Mouse (Mus musculus): ENCODE measurements around the gene Per3. TPM values are rescaled to one million over a fixed set of nuclear protein-coding genes. Genes with fewer than 3 reads are reported as not detected.

Gene Per3
- polyA plus RNA-seq, 1 experiment from 2014 or later, result 5.9 TPM

DNA sequence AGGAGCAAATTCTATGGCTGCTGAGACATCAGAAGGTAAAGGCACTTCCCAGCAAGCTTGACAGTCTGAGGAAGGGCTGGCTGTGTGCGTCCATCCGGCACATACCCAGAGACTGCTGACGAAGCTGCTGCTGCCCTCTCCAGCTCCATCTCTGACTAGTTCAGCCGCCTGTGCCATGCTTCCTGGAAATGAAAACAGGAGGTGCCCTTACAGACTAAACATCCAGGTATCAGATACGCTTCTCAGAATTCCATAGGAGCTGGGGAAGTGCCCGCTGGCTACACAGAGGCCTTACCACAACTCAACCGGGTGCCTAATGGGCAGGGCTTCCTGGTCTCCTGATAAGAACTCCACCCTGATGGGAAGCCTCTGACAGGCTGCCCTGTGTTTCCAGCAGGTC, 85.9 kb downstream of the Per3 start:
- Histone ChIP-seq H3K36me3 (replicated peaks; ENCODE audit: insufficient read depth, low read length) (no peaks in the 10 kb centered on the region), H3K4me1 (ENCODE audit: insufficient read depth) (no peaks in the 10 kb centered on the region), H3K27me3 (ENCODE audit: insufficient read depth, low read length) (no peaks in the 10 kb centered on the region), H3K4me3 (ENCODE audit: low read depth, low read length) (no peak overlapping the region), H3K4me2 (ENCODE audit: low read depth, low read length) (no peak overlapping the region), H3K9me3 (ENCODE audit: low read length) (no peaks in the 10 kb centered on the region), H3K27ac (ENCODE audit: low read depth) (no peak overlapping the region), H3K9ac (replicated peaks) (no peak overlapping the region)
- DNase-seq (no peak), ATAC-seq (no peak)
- no peak for TF ChIP-seq EP300 (IDR thresholded peaks at IDR 0.05; ENCODE audit: low read depth)
- no peak for TF ChIP-seq CTCF (IDR thresholded peaks at IDR 0.05; ENCODE audit: low read depth)
- 61% methylated on average over 7 of the region's 7 CpGs for WGBS (ENCODE audit: insufficient replicate concordance)

- no peak overlapping the region for H3K4me3 ChIP-seq (ENCODE audit: low read depth, low read length)
- no peak for ATAC-seq
- no peak for DNase-seq
- H3K9ac ChIP-seq (replicated peaks), result no peak overlapping the region
- H3K4me2 ChIP-seq (ENCODE audit: low read depth, low read length), result no peak overlapping the region
- no peaks in the 10 kb centered on the region for H3K4me1 ChIP-seq (ENCODE audit: insufficient read depth)
- no peaks in the 10 kb centered on the region for H3K9me3 ChIP-seq (ENCODE audit: low read length)
- no peak overlapping the region for H3K27ac ChIP-seq (ENCODE audit: low read depth)
- no peaks in the 10 kb centered on the region for H3K27me3 ChIP-seq (ENCODE audit: insufficient read depth, low read length)
- 54% methylated on average over 1 of the region's 1 CpGs for WGBS (ENCODE audit: insufficient replicate concordance)
- no peak for TF ChIP-seq EP300 (IDR thresholded peaks at IDR 0.05; ENCODE audit: low read depth)
- TF ChIP-seq CTCF (IDR thresholded peaks at IDR 0.05; ENCODE audit: low read depth), result no peak
- no peaks in the 10 kb centered on the region for H3K36me3 ChIP-seq (replicated peaks; ENCODE audit: insufficient read depth, low read length)
Measured at GRCm38 (mm10) chr4:150957106-150957458, 87.4 kb downstream of the Per3 start.

- no peaks in the 10 kb centered on the region for H3K36me3 ChIP-seq (replicated peaks; ENCODE audit: insufficient read depth, low read length)
- no peaks in the 10 kb centered on the region for H3K27me3 ChIP-seq (ENCODE audit: insufficient read depth, low read length)
- H3K9ac ChIP-seq (replicated peaks), result no peak overlapping the region
- H3K27ac ChIP-seq (ENCODE audit: low read depth), result no peak overlapping the region
- no peak overlapping the region for H3K4me3 ChIP-seq (ENCODE audit: low read depth, low read length)
- no peaks in the 10 kb centered on the region for H3K4me1 ChIP-seq (ENCODE audit: insufficient read depth)
- ATAC-seq (no peak), DNase-seq (no peak)
- TF ChIP-seq EP300 (IDR thresholded peaks at IDR 0.05; ENCODE audit: low read depth) (no peak), CTCF (IDR thresholded peaks at IDR 0.05; ENCODE audit: low read depth) (no peak)
- no peaks in the 10 kb centered on the region for H3K9me3 ChIP-seq (ENCODE audit: low read length)
- H3K4me2 ChIP-seq (ENCODE audit: low read depth, low read length), result no peak overlapping the region
- WGBS (ENCODE audit: insufficient replicate concordance), result 77% methylated on average over 13 of the region's 13 CpGs
Measured at GRCm38 (mm10) chr4:150956369-150957105, 87.9 kb downstream of the Per3 start.

Other genes with a start within 250 kb of the Per3 start
- 141 and 148 TPM in 2 replicates for gene Errfi1, start 190.7 kb downstream of the Per3 start, polyA plus RNA-seq (2015; fragmentation: Nextera tagmentation; extraction: Ambion mirVana)
- 227 and 228 TPM in 2 replicates for gene Park7, start 130.2 kb downstream of the Per3 start, polyA plus RNA-seq (2015; fragmentation: Nextera tagmentation; extraction: Ambion mirVana)
- 0.33 and 0.36 TPM in 2 replicates for gene Tnfrsf9, start 130.1 kb downstream of the Per3 start, polyA plus RNA-seq (2015; fragmentation: Nextera tagmentation; extraction: Ambion mirVana)
- not detected in 2 replicates for gene Uts2, start 47.6 kb downstream of the Per3 start, polyA plus RNA-seq (2015; fragmentation: Nextera tagmentation; extraction: Ambion mirVana)
- 23.4 and 24.8 TPM in 2 replicates for gene Vamp3, start 13.3 kb upstream of the Per3 start, polyA plus RNA-seq (2015; fragmentation: Nextera tagmentation; extraction: Ambion mirVana)
- gene Gm13090, start 44.9 kb upstream of the Per3 start, polyA plus RNA-seq (2015; fragmentation: Nextera tagmentation; extraction: Ambion mirVana), result not detected in 2 replicates

All from liver, postnatal 0 days (tissue).